Mouse (Mus musculus): ENCODE results near the gene Clec11a.
A peak's percentile ranks its signal among the peaks of the same experiment; 100 is the strongest.

Gene Clec11a

DNA sequence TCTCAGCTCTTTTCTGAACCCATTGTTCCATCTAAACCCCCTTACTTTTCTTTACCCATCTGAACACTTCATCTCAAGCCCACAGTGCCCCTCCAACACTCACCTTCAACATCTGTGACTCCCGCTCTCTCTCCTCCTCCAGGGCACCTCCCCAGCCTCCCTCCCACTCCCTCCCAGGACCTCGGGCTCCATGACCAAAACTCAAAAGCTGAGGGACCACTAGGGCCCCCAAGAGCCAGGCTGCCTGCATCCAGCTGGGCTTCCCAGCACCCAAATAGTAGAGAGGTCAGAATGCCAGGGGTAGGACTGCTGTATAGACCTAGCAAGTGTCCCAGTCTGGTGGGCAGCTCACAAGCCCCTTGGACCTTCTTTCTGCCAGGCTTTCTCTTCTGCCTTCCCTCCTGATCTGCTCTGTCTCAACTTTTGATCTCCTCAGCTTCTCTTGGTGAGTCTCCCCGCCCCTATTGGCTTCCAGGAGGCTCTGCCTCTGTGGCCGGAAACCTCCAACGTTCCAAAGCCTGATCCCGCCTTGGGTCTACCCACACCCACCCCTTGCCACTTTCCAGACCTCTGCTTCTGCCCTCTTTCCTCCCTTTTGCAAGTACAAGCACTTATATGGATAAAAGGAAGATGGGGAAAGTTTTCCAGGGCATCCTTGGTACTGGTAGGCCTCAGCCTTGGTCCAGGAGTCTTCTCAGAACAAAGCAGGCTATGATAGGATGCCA lies at the start of gene Clec11a:
TSS of gene Clec11a (minus strand) at position 387 of the 725 bp plus-strand sequence.
- DNase-seq (ENCODE audit: low read depth, low spot score) = no peak

DNA sequence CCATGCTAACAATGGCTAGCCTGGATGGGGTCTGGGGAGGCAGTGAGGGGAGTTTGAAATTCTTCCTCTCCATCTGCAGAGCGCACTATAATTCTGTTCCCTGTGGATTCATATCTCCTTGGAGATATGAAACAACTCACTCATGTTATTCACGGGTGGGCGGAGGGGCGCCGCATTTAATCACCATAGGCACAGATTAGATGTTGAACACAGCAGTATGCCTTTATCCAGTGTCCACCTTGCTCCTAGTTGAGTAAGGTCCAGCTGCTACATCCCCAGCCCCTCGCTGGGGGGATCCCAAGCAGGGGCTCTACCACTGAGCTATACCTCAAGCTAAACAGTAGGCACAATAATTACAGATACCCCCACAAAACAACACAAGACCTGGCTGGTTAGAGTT lies 48.7 kb upstream of the Clec11a start:
- no peak for DNase-seq (ENCODE audit: low read depth, low spot score)

GRCm38 (mm10) chr7:44353601-44354340 lies 47.1 kb upstream of the Clec11a start:
- DNase-seq (ENCODE audit: low read depth, low spot score) = no peak

DNA sequence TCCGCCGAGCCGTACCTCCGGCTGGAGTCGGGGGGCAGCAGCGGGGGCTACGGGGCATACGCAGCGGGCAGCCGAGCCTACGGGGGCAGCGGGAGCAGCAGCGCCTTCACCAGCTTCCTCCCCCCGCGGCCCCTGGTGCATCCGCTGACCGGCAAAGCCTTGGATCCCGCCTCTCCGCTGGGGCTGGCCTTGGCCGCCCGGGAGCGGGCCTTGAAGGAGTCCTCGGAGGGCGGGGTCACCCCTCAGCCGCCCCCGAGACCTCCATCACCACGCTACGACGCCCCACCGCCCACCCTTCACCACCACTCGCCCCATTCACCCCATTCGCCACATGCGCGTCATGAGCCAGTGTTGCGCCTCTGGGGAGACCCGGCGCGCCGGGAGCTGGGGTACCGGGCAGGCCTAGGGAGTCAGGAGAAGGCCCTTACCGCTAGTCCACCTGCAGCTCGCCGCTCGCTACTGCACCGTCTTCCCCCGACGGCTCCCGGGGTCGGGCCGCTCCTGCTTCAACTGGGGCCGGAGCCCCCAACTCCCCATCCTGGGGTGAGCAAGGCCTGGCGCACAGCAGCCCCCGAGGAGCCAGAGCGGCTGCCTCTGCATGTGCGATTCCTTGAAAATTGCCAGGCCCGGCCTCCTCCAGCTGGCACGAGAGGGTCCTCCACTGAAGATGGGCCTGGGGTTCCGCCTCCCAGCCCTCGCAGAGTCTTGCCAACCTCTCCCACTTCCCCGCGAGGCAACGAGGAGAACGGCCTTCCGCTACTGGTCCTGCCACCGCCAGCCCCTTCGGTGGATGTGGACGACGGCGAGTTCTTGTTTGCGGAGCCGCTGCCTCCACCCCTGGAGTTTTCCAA lies 46.3 kb upstream of the Clec11a start:
- DNase-seq (ENCODE audit: low read depth, low spot score) = no peak

DNA sequence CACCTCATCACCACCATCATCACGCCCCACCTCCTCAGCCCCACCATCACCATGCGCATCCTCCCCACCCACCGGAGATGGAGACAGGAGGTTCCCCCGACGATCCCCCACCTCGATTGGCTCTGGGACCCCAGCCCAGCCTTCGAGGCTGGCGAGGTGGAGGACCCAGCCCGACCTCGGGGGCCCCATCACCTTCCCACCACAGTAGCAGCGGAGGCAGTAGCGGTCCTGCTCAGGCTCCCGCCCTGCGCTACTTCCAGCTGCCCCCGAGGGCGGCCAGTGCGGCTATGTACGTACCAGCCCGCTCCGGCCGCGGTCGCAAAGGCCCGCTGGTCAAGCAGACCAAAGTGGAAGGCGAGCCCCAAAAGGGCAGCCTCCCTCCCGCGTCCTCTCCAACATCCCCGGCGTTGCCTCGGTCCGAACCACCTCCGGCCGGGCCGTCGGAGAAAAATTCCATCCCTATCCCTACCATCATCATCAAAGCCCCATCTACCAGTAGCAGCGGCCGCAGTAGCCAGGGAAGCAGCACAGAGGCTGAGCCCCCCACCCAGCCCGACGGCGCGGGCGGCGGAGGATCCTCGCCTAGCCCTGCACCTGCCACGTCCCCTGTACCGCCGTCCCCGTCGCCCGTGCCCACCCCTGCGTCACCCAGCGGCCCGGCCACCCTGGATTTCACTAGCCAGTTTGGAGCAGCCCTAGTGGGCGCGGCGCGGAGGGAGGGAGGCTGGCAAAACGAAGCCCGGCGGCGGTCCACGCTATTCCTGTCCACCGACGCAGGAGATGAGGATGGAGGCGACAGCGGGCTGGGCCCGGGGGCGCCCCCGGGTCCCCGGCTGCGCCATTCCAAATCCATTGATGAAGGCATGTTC lies 45.4 kb upstream of the Clec11a start:
- no peak for DNase-seq (ENCODE audit: low read depth, low spot score)

DNA sequence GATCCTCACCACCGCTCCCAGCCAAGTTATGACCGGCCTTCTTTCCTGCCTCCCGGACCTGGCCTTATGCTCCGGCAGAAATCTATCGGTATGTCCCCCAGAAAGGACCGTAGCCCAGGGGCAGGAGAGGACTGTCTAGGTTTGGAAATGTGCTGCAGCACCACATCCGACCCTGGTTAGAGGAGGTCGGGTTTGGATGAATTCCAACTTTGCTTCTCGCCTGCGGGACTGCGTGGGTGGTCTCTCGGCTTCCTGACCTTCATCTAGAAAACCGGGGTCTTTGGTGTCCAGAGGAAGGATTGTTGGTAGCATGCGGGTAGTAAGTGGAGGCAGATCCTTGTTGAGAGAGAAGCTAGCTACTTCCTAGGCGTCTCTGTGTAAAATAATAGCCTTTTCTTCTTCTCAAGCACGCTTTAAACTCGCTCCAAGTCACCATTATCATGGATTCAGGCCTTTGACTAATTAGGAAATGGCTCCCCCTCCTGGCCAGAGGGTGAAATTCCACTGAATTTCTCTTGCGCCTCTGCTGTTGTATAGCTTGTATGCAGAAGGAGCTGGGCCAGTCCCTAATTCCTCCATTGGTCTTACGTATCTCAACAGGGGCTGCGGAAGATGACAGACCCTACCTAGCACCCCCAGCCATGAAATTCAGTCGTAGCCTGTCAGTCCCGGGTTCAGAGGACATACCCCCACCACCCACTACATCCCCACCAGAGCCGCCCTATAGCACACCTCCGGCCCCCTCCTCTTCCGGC lies 44.4 kb upstream of the Clec11a start:
- DNase-seq (ENCODE audit: low read depth, low spot score) = peak; percentile 79

GRCm38 (mm10) chr7:44349043-44349442 lies 42.3 kb upstream of the Clec11a start:
- no peak for DNase-seq (ENCODE audit: low read depth, low spot score)

GRCm38 (mm10) chr7:44344622-44345021 lies 37.9 kb upstream of the Clec11a start:
- DNase-seq (ENCODE audit: low read depth, low spot score) = no peak

DNA sequence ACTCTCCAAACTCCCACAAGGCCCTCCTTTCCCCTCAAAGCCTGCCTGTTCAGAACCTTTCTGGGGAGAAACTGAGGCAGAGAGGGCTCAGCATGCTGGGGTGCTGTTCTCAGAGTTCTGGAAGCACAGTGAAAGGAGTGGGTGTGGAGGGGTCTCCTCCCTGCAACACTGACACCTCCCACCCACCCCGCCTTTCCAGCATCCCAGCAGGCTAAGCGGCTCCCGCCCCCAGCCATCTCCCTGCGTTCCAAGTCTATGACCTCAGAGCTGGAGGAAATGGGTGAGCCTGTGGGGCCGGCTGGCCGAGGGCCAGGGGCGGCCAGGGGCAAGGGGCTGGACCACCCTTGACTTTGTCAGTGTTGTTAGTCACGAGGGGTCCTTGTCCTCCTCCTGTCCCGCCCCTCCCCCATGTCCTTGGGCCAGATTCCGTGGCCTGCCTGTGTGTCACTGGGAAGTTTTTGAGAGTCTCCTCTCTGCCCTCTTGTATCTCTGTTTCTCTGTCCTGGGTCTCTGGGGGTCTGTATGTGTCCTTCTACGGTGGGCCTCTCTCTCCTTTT lies 36.8 kb upstream of the Clec11a start:
- DNase-seq (ENCODE audit: low read depth, low spot score) = no peak

- no peak for DNase-seq (ENCODE audit: low read depth, low spot score)
These were observed 35.0 kb upstream of the Clec11a start for GRCm38 (mm10) chr7:44341714-44342113.

GRCm38 (mm10) chr7:44341119-44341518 lies 34.4 kb upstream of the Clec11a start:
- no peak for DNase-seq (ENCODE audit: low read depth, low spot score)

DNA sequence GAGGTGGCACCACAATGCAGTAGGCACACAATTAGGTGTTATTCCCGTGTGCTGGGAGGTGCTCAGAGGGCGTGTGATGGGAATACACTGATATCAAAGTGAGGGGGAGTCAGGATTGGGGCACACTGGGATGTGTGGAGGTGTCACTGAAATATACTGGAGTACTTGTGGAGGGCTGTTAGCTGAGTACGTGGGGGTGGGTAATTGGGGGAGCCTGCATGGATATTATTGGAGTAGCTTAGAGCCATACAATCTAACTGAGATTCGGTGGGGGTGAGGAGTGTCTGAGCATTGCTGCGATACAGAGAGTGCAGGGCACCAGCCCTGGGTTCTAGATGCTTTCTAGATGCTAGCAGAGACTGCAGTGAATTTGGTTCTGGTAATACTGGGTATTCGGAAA lies 33.5 kb upstream of the Clec11a start:
- DNase-seq (ENCODE audit: low read depth, low spot score) = no peak

DNA sequence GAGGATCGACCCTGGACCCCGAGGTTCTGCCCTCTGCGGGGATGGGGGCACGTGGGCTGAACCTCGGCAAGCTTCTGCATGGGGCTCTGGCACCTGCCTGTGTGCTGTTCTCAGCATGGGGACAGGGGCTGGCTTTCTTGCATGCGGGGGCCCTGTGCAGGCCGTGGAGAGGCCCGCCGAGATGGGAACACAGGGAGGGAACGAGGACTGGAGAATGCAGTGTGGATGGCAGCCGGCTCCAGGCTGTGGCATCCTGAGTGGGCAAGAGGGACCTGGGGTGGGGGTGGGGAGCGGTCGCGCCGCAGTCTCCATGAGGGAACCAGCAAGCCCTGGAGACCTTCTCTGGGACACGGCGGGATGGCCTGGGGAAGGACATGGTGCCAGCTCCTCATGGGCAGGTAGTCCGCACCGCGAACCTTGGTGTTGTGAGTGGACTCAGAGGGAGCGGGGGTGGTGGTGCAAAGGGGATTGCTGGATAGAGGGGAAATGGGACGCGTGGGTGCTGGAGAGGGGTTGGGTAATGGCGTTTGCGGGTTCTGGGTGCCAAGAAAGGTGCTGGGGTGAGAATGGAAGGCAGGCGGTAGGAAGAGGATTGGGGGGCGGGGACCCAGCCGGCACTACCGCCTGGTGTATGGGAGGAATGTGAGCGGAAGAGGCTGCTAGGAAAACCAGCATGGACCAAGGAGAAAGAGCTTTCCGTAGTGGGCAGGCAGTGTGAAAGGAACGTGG lies 30.6 kb upstream of the Clec11a start:
- no peak for DNase-seq (ENCODE audit: low read depth, low spot score)

- DNase-seq (ENCODE audit: low read depth, low spot score) = no peak
These were observed 29.6 kb upstream of the Clec11a start for GRCm38 (mm10) chr7:44336046-44337021.

GRCm38 (mm10) chr7:44335031-44335878 lies 28.6 kb upstream of the Clec11a start:
- no peak for DNase-seq (ENCODE audit: low read depth, low spot score)

DNA sequence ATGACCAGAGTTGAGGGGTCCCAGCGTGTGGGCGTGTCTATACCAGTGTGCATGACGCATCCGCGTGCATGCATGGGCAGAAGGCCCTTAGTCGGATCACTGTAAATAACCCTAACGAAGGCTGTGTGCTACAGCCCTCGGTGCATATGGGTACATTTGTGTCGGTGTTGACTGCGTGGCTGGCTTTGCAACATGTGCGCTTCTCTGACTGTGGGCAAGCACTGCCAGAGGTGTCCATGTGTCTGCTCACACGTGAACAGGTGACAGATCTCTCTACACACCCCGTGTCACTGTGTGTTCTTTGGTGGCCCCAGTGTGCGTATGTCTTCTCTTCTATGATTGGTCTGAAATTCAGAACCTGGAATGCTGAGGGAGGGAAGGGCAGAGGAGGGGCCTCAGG lies 27.4 kb upstream of the Clec11a start:
- no peak for DNase-seq (ENCODE audit: low read depth, low spot score)

- DNase-seq (ENCODE audit: low read depth, low spot score) = no peak
These were observed 25.6 kb upstream of the Clec11a start for GRCm38 (mm10) chr7:44332336-44332735.

All from brain, embryonic 18.5 days (tissue).